Mouse (Mus musculus) ES-E14 (cell line): Measurements from ENCODE around the gene Ube2r2. TPM values are rescaled to one million over a fixed set of nuclear protein-coding genes. Genes with fewer than 3 reads are reported as not detected.

Source experiments
- DNase-seq: peaks from one replicate; pipeline ENCODE4 v3.0.0-alpha.2; 2013; ENCODE audit warnings: low read depth, low spot score
- H3K27ac ChIP-seq: 2 replicates; pipeline ENCODE4 v1.5.1; 2012; ENCODE audit warnings: low read depth, mild to moderate bottlenecking, low read length, moderate library complexity, mixed read lengths; ENCODE audit not compliant: poor library complexity, insufficient read depth, severe bottlenecking
- H3K36me3 ChIP-seq: 2 replicates; pipeline ENCODE4 v1.6.1; 2012; ENCODE audit warnings: mild to moderate bottlenecking, low read length, moderate library complexity, mixed read lengths; ENCODE audit not compliant: control insufficient read depth, poor library complexity, insufficient read depth, severe bottlenecking
- H3K4me1 ChIP-seq, 2 experiments: fragments of 150-350 bp in 1 of 2; sonication (generic) in 1 of 2; 2 replicates each; pipeline ENCODE4 v1.6.1; 2012; ENCODE audit warnings: low read length in 2 of 2, mild to moderate bottlenecking in 1 of 2, mixed read lengths in 1 of 2; ENCODE audit not compliant: control insufficient read depth in 2 of 2, insufficient read depth in 2 of 2, poor library complexity in 1 of 2
- H3K4me3 ChIP-seq, 2 experiments: fragments of 150-350 bp in 1 of 2; sonication (generic) in 1 of 2; 2 replicates each; pipeline ENCODE4 v1.5.1; 2012; ENCODE audit warnings: low read length in 2 of 2, low read depth in 1 of 2, mild to moderate bottlenecking in 1 of 2, mixed read lengths in 1 of 2; ENCODE audit not compliant: insufficient read depth in 1 of 2, poor library complexity in 1 of 2, severe bottlenecking in 1 of 2
- H3K9ac ChIP-seq: 2 replicates; pipeline ENCODE4 v1.6.1; 2012; ENCODE audit warnings: low read depth, mild to moderate bottlenecking, low read length, mixed read lengths; ENCODE audit not compliant: poor library complexity, insufficient read depth, severe bottlenecking
- H3K9me3 ChIP-seq: fragments of 150-350 bp; sonication (generic); 2 replicates; pipeline ENCODE4 v1.6.1; 2012; ENCODE audit warnings: low read depth, mild to moderate bottlenecking, low read length; ENCODE audit not compliant: control insufficient read depth, insufficient read depth
- CHD2 ChIP-seq: IDR thresholded peaks from 2 replicates; pipeline ENCODE4 v1.6.1; 2014; ENCODE audit warnings: mild to moderate bottlenecking, low read depth, low read length, inconsistent platforms
- HCFC1 ChIP-seq: IDR thresholded peaks from 2 replicates; pipeline ENCODE4 v1.6.1; 2012; ENCODE audit warnings: low read length, inconsistent platforms, borderline replicate concordance; ENCODE audit not compliant: insufficient read depth
- MAFK ChIP-seq: IDR thresholded peaks from 2 replicates; pipeline ENCODE4 v1.6.1; 2014; ENCODE audit warnings: mild to moderate bottlenecking, low read depth, low read length, inconsistent platforms; ENCODE audit not compliant: insufficient read depth
- ZC3H11A ChIP-seq: IDR thresholded peaks from 2 replicates; pipeline ENCODE4 v1.6.1; 2012; ENCODE audit warnings: low read depth, mild to moderate bottlenecking, inconsistent platforms, low read length, borderline replicate concordance
- ZNF384 ChIP-seq: IDR thresholded peaks from 2 replicates; pipeline ENCODE4 v1.6.1; 2012; ENCODE audit warnings: low read depth, low read length, inconsistent platforms
- in situ Hi-C, 2 experiments: fragments of 600-800 bp; cut with MboI; formaldehyde crosslinking; loops; one replicate each; pipeline ENCODE4 v1.15.1; 2025; ENCODE audit warnings: low sequenced_read_pairs in 2 of 2, inconsistent platforms in 1 of 2; ENCODE audit not compliant: unreplicated experiment in 2 of 2
- total RNA-seq: library from RNA; depleted of rRNA; stranded (reverse); fragments of 300-350 nt; gene quantifications from 2 replicates; pipeline ENCODE4 v1.2.3, GENCODE M21; 2012

Gene Ube2r2
- total RNA-seq, 1 experiment = 52.3 TPM

DNA sequence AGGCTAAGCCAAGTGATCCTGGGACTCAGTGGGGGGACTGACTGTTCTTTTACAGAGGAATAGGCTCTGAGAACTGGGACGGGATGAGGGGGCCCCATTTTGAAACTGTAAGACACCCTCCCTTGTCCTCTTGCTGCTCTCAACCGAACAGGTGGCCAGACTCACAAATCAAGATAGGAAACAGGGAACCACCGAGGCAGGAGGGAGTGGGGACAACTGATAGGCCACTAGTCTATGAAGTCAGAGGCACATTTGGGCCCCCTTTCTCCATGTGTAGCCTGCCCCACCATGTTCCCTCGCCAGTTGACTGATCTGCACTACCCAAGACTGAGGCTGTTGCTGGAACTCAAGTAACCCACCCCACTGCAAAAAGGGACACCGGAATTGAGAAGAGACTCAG lies 38.7 kb upstream of the Ube2r2 start:
- TF ChIP-seq MAFK (no peak), ZC3H11A (no peak), CHD2 (no peak), HCFC1 (no peak), ZNF384 (no peak)
- Histone ChIP-seq H3K4me1 (peaks cover 14 to 26% of the 10 kb centered on the region in 2 experiments), H3K9ac (no peak overlapping the region), H3K27ac (no peak overlapping the region), H3K9me3 (no peaks in the 10 kb centered on the region), H3K4me3 (peak overlapping the region in 1 of 2 experiments; percentile 61; a peak in 1 of 4 replicates), H3K36me3 (no peaks in the 10 kb centered on the region; the same call in 1 of the 2 replicates)
- in situ Hi-C loops = no loop called here
- DNase-seq = no peak

DNA sequence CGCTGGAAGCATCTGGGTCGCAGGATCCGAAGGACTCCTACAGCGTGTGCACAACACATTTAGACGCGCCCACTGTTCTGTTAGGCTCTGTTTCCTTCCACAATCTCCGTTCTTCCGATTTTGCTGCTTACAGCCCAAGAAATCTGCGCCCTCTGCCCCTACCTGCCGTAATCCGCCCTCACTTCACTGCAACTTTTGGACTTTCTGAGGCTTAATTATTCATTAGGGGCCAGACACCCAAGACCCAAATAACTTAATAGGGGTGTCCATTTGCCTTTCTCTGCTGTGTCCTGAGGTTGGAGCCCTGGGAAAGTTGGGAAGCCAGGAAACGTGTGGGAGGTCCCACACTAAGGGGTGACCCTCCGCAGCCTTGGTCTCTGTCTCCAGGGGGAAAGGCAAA lies 38.2 kb upstream of the Ube2r2 start:
- Histone ChIP-seq H3K36me3 (no peaks in the 10 kb centered on the region; the same call in 1 of the 2 replicates), H3K9ac (0 out of 2 replicates have a peak overlapping the region, but pooled peaks have one; percentile 40), H3K4me3 (peak overlapping the region; percentile 61 to 68), H3K9me3 (no peaks in the 10 kb centered on the region), H3K4me1 (peaks cover 15 to 26% of the 10 kb centered on the region in 2 experiments), H3K27ac (no peak overlapping the region)
- in situ Hi-C loops = no loop called here
- no peak for DNase-seq
- TF ChIP-seq HCFC1 = no peak
- no peak for TF ChIP-seq MAFK
- TF ChIP-seq CHD2 = no peak
- no peak for TF ChIP-seq ZNF384
- no peak for TF ChIP-seq ZC3H11A

DNA sequence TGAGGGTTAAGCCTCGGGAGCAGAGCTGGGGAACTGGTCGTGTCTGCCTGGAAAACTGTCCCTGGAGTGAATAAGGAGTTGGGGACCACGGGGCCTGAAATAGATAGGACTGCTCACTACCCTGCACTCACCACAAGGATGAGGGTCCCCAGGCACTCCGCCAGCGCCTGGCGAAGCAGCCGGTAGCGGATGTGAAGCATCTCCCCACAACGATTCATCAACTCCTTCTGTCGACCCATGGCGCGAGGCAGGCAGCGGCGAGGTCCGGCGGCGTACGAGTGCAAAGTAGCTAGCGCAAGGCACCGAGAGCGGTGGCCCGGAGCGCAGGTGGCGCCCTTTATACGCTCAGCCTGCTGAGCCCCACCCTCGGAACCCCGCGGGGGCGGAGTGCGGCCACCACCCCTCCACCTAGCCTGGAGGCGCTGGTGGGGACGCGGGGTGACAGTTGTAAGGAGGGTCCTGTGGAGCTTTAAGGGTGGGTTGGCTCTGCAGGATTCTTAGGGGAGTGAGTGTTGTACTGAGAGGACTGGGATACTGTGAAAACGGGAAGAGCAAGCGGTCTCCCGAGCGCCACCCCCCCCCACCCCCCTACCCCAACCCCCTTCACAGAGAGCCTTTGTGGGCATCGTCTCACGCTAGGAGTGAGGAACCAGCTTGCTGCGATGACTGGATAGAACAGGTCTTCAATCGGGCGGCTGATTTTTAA lies 37.5 kb upstream of the Ube2r2 start, which contains the start of gene Aqp3:
Gene Aqp3, minus strand, starts transcription at position 313 of the 706 bp plus-strand sequence.
- H3K9ac ChIP-seq = peak within 1 kb of the TSS; percentile 40
- no peaks in the 10 kb centered on the region; the same call in 1 of the 2 replicates for H3K36me3 ChIP-seq
- H3K4me1 ChIP-seq = peaks cover 15 to 26% of the 10 kb centered on the region in 2 experiments
- in situ Hi-C loops = no loop called here
- TF ChIP-seq ZNF384 (no peak), ZC3H11A (no peak), CHD2 (no peak), HCFC1 (no peak), MAFK (no peak)
- peak; percentile 57 for DNase-seq
- H3K27ac ChIP-seq = no peak within 1 kb of the TSS; the same call in 1 of the 2 replicates
- H3K4me3 ChIP-seq = peak within 1 kb of the TSS; percentile 61 to 68
- H3K9me3 ChIP-seq = no peaks in the 10 kb centered on the region

DNA sequence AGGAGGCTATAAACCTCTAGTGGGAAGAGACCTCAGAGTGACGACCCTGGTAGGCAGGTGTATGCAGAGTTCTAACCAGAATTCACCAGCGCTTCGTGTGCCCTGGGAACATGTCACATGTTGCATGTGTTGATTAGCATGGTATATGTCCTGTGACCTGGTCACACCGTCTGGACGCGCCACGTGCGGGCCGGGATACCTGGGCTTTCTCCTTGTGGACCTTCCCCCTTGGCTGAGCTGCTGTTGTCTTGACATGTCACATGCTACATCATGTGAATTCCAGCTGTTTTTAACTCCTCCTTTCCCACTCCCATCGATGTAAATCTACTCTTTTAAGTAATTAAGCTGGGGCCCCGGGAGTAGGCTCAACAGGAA lies 37.0 kb upstream of the Ube2r2 start:
- TF ChIP-seq CHD2 (no peak), ZC3H11A (no peak), HCFC1 (no peak), ZNF384 (no peak), MAFK (no peak)
- H3K4me1 ChIP-seq = peaks cover 15 to 22% of the 10 kb centered on the region in 2 experiments
- no peak overlapping the region for H3K27ac ChIP-seq
- no peak overlapping the region for H3K9ac ChIP-seq
- no peaks in the 10 kb centered on the region for H3K36me3 ChIP-seq
- in situ Hi-C loops = no loop called here
- H3K9me3 ChIP-seq = no peaks in the 10 kb centered on the region
- H3K4me3 ChIP-seq = peak overlapping the region; percentile 61 to 68; a peak in 3 of 4 replicates
- no peak for DNase-seq
